ENCODE assay signal across 10 mouse cellular contexts in the genomic region with DNA sequence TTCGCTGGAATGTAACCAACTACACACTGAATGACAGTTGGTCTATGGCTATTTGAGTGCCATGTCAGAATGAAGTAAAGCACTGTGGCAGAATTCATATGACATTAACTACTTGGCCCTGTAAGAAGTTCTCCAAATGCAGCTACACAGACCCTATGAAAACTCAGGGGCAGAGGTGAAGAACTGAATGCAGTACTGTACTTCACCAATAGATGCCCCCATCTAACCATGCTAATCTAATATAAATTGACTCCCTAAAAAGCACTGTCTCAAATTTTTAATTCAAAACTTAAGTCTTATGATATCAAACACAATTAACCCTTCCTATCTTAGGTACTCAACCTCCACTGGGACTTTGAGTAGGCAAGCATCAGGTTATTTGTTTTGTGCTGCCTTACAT. TPM values are rescaled to one million over a fixed set of nuclear protein-coding genes. Genes with fewer than 3 reads are reported as not detected.
DNase-seq lines count a peak whose midpoint lies in the region; ATAC-seq and TF ChIP-seq lines count a peak whose summit lies in the region.
"Had no signal": no experiment of that assay in that cellular context is flagged by ENCODE, and none has a peak within 500 bp of the region (broad histone marks: within the 10 kb centered on the region; RNA-seq: fewer than 3 reads in every experiment).

No protein-coding gene starts in this region.

- H3K9me3 ChIP-seq in heart, embryonic 12.5 days (replicated peaks): no peaks in the 10 kb centered on the region
- H3K9me3 ChIP-seq: hindbrain, embryonic 15.5 days had no signal

- H3K4me3 ChIP-seq in layer of hippocampus, adult 2 months: no peak overlapping the region
- H3K4me3 ChIP-seq in heart, embryonic 12.5 days: no peak overlapping the region
- H3K4me3 ChIP-seq: hindbrain, embryonic 15.5 days; myocyte had no signal

- no peaks in the 10 kb centered on the region for H3K27me3 ChIP-seq in heart, embryonic 12.5 days (replicated peaks)
- H3K27me3 ChIP-seq: hindbrain, embryonic 15.5 days had no signal

- WGBS in heart, embryonic 12.5 days: 98% methylated on average over 1 of the region's 1 CpGs

- no peak overlapping the region for H3K27ac ChIP-seq in layer of hippocampus, adult 2 months
- H3K27ac ChIP-seq in heart, embryonic 12.5 days (ENCODE audit: poor library complexity, severe bottlenecking): no peak overlapping the region
- H3K27ac ChIP-seq: hindbrain, embryonic 15.5 days had no signal

- H3K9ac ChIP-seq in heart, embryonic 12.5 days: no peak overlapping the region
- H3K9ac ChIP-seq: hindbrain, embryonic 15.5 days had no signal

- no peak overlapping the region for H3K4me2 ChIP-seq in heart, embryonic 12.5 days
- H3K4me2 ChIP-seq: hindbrain, embryonic 15.5 days had no signal

- peak; percentile 26 to 35 for DNase-seq in cerebellum, adult 18-20 months
- DNase-seq in cerebellum, adult 11 months: no peak
- peak in 1 of 2 experiments; percentile 32 for DNase-seq in layer of hippocampus, adult 2 months (ENCODE audit: low spot score in 2 of 2)
- no peak for DNase-seq in layer of hippocampus, adult 8-10 months (ENCODE audit: low spot score in 2 of 2)
- DNase-seq in NIH3T3 (ENCODE audit: low read depth): peak; percentile 58
- DNase-seq in retina, adult 2 months (ENCODE audit: low read depth, low spot score): peak; percentile 25
- no peak for DNase-seq in right cerebral cortex, postnatal 10 days (ENCODE audit: low spot score in 2 of 2)

- TF ChIP-seq CTCF in layer of hippocampus, adult 2 months (conservative IDR thresholded peaks at IDR 0.05): peak; percentile 98

- ATAC-seq in heart, embryonic 12.5 days (ENCODE audit: insufficient number of reproducible peaks, low FRiP score): peak; percentile 53; the same call in 1 of the 2 replicates

- peaks cover 25% of the 10 kb centered on the region for H3K4me1 ChIP-seq in heart, embryonic 12.5 days (replicated peaks)

- H3K36me3 ChIP-seq in heart, embryonic 12.5 days: peaks cover 10% of the 10 kb centered on the region; the same call in 1 of the 2 replicates
- H3K36me3 ChIP-seq: hindbrain, embryonic 15.5 days had no signal

RNA-seq across cellular contexts. Expression of a gene that starts 45.9 kb away (rescaled TPM):
- 10 to 100 TPM; 74.0 to 83.3 TPM for total RNA-seq in layer of hippocampus, adult 2 months (2021)
- 10 to 100 TPM; 68.5 to 79.4 (median 77.8) TPM for total RNA-seq in layer of hippocampus, adult 8-10 months (2022)
- 38.5 and 43.6 TPM in 2 replicates for polyA plus RNA-seq in heart, embryonic 12.5 days (2016; fragmentation: Nextera tagmentation; extraction: Ambion mirVana)

Comparison
In these comparisons a context has a peak if more than half of its experiments do, and no peak if none do; other contexts are left out.
1. DNase-seq: peak in cerebellum, adult 18-20 months (2 of 2), NIH3T3 (single experiment) and retina, adult 2 months (single experiment); none in cerebellum, adult 11 months (single experiment), layer of hippocampus, adult 8-10 months (0 of 2) and right cerebral cortex, postnatal 10 days (0 of 2).